Mouse (Mus musculus): ENCODE results near the gene Whrn. TPM values are rescaled to one million over a fixed set of nuclear protein-coding genes. Genes with fewer than 3 reads are reported as not detected.

Whrn gene
- polyA plus RNA-seq, 1 experiment: 28.9 TPM

- Histone ChIP-seq H3K79me3 (ENCODE audit: low read depth) (no peaks in the 10 kb centered on the region), H3K27me3 (ENCODE audit: control insufficient read depth, insufficient read depth, insufficient read length) (no peaks in the 10 kb centered on the region), H3K4me3 (ENCODE audit: insufficient read depth, poor library complexity, severe bottlenecking) (no peak overlapping the region), H3ac (ENCODE audit: control insufficient read depth, insufficient read length, low read depth) (no peak overlapping the region), H3K79me2 (ENCODE audit: control insufficient read depth, insufficient read depth) (no peaks in the 10 kb centered on the region), H3K36me3 (ENCODE audit: control insufficient read depth, insufficient read depth) (no peaks in the 10 kb centered on the region)
- TF ChIP-seq MYOG (IDR thresholded peaks at IDR 0.05; ENCODE audit: control insufficient read depth, extremely low read depth, insufficient read length): no peak
- no peak for TF ChIP-seq MYOD1 (IDR thresholded peaks at IDR 0.05; ENCODE audit: control insufficient read depth, insufficient read length, low read depth)
- TF ChIP-seq MAX (IDR thresholded peaks at IDR 0.05): no peak
- TF ChIP-seq CEBPB (IDR thresholded peaks at IDR 0.05; ENCODE audit: low read depth): no peak
- TF ChIP-seq FOSL1 (IDR thresholded peaks at IDR 0.05; ENCODE audit: insufficient read depth, low read length, poor library complexity, severe bottlenecking): no peak
- TF ChIP-seq CTCF (IDR thresholded peaks at IDR 0.05; ENCODE audit: control insufficient read depth, insufficient read depth, insufficient read length): no peak
- TF ChIP-seq USF1 (IDR thresholded peaks at IDR 0.05; ENCODE audit: low read depth): no peak
Measured at GRCm38 (mm10) chr4:63459141-63459789, 36.5 kb downstream of the Whrn start.

GRCm38 (mm10) chr4:63456547-63456946 is 39.2 kb downstream of the Whrn start:
- TF ChIP-seq CEBPB (IDR thresholded peaks at IDR 0.05; ENCODE audit: low read depth): no peak
- no peak for TF ChIP-seq MAX (IDR thresholded peaks at IDR 0.05)
- no peak for TF ChIP-seq FOSL1 (IDR thresholded peaks at IDR 0.05; ENCODE audit: insufficient read depth, low read length, poor library complexity, severe bottlenecking)
- no peak for TF ChIP-seq USF1 (IDR thresholded peaks at IDR 0.05; ENCODE audit: low read depth)
- no peak overlapping the region for H3ac ChIP-seq (ENCODE audit: control insufficient read depth, insufficient read length, low read depth)
- H3K36me3 ChIP-seq (ENCODE audit: control insufficient read depth, insufficient read depth): no peaks in the 10 kb centered on the region
- H3K79me3 ChIP-seq (ENCODE audit: low read depth): no peaks in the 10 kb centered on the region
- H3K4me3 ChIP-seq (ENCODE audit: insufficient read depth, poor library complexity, severe bottlenecking): no peak overlapping the region
- no peaks in the 10 kb centered on the region for H3K79me2 ChIP-seq (ENCODE audit: control insufficient read depth, insufficient read depth)
- no peaks in the 10 kb centered on the region for H3K27me3 ChIP-seq (ENCODE audit: control insufficient read depth, insufficient read depth, insufficient read length)

- no peak for TF ChIP-seq MAX (IDR thresholded peaks at IDR 0.05)
- no peak for TF ChIP-seq MYOD1 (IDR thresholded peaks at IDR 0.05; ENCODE audit: control insufficient read depth, insufficient read length, low read depth)
- TF ChIP-seq CTCF (IDR thresholded peaks at IDR 0.05; ENCODE audit: control insufficient read depth, insufficient read depth, insufficient read length): no peak
- no peak for TF ChIP-seq MYOG (IDR thresholded peaks at IDR 0.05; ENCODE audit: control insufficient read depth, extremely low read depth, insufficient read length)
- TF ChIP-seq USF1 (IDR thresholded peaks at IDR 0.05; ENCODE audit: low read depth): no peak
- no peak for TF ChIP-seq FOSL1 (IDR thresholded peaks at IDR 0.05; ENCODE audit: insufficient read depth, low read length, poor library complexity, severe bottlenecking)
- no peak for TF ChIP-seq CEBPB (IDR thresholded peaks at IDR 0.05; ENCODE audit: low read depth)
- H3K4me3 ChIP-seq (ENCODE audit: insufficient read depth, poor library complexity, severe bottlenecking): no peak overlapping the region
- no peaks in the 10 kb centered on the region for H3K27me3 ChIP-seq (ENCODE audit: control insufficient read depth, insufficient read depth, insufficient read length)
- no peaks in the 10 kb centered on the region for H3K79me2 ChIP-seq (ENCODE audit: control insufficient read depth, insufficient read depth)
- no peaks in the 10 kb centered on the region for H3K79me3 ChIP-seq (ENCODE audit: low read depth)
- no peak overlapping the region for H3ac ChIP-seq (ENCODE audit: control insufficient read depth, insufficient read length, low read depth)
- no peaks in the 10 kb centered on the region for H3K36me3 ChIP-seq (ENCODE audit: control insufficient read depth, insufficient read depth)
Measured at GRCm38 (mm10) chr4:63453939-63454513, 41.8 kb downstream of the Whrn start.

GRCm38 (mm10) chr4:63452555-63452954 is 43.2 kb downstream of the Whrn start:
- Histone ChIP-seq H3ac (ENCODE audit: control insufficient read depth, insufficient read length, low read depth) (no peak overlapping the region), H3K36me3 (ENCODE audit: control insufficient read depth, insufficient read depth) (no peaks in the 10 kb centered on the region), H3K27me3 (ENCODE audit: control insufficient read depth, insufficient read depth, insufficient read length) (no peaks in the 10 kb centered on the region), H3K79me2 (ENCODE audit: control insufficient read depth, insufficient read depth) (no peaks in the 10 kb centered on the region), H3K79me3 (ENCODE audit: low read depth) (no peaks in the 10 kb centered on the region), H3K4me3 (ENCODE audit: insufficient read depth, poor library complexity, severe bottlenecking) (no peak overlapping the region)
- TF ChIP-seq FOSL1 (IDR thresholded peaks at IDR 0.05; ENCODE audit: insufficient read depth, low read length, poor library complexity, severe bottlenecking): no peak
- no peak for TF ChIP-seq MAX (IDR thresholded peaks at IDR 0.05)
- TF ChIP-seq CTCF (IDR thresholded peaks at IDR 0.05; ENCODE audit: control insufficient read depth, insufficient read depth, insufficient read length): no peak
- TF ChIP-seq USF1 (IDR thresholded peaks at IDR 0.05; ENCODE audit: low read depth): no peak
- no peak for TF ChIP-seq CEBPB (IDR thresholded peaks at IDR 0.05; ENCODE audit: low read depth)
- TF ChIP-seq MYOG (IDR thresholded peaks at IDR 0.05; ENCODE audit: control insufficient read depth, extremely low read depth, insufficient read length): no peak
- TF ChIP-seq MYOD1 (IDR thresholded peaks at IDR 0.05; ENCODE audit: control insufficient read depth, insufficient read length, low read depth): no peak

GRCm38 (mm10) chr4:63450551-63450950 is 45.2 kb downstream of the Whrn start:
- H3K79me2 ChIP-seq (ENCODE audit: control insufficient read depth, insufficient read depth): no peaks in the 10 kb centered on the region
- no peak overlapping the region for H3ac ChIP-seq (ENCODE audit: control insufficient read depth, insufficient read length, low read depth)
- H3K36me3 ChIP-seq (ENCODE audit: control insufficient read depth, insufficient read depth): no peaks in the 10 kb centered on the region
- H3K79me3 ChIP-seq (ENCODE audit: low read depth): no peaks in the 10 kb centered on the region
- no peak for TF ChIP-seq FOSL1 (IDR thresholded peaks at IDR 0.05; ENCODE audit: insufficient read depth, low read length, poor library complexity, severe bottlenecking)
- no peak for TF ChIP-seq USF1 (IDR thresholded peaks at IDR 0.05; ENCODE audit: low read depth)
- TF ChIP-seq CTCF (IDR thresholded peaks at IDR 0.05; ENCODE audit: control insufficient read depth, insufficient read depth, insufficient read length): no peak
- TF ChIP-seq CEBPB (IDR thresholded peaks at IDR 0.05; ENCODE audit: low read depth): no peak
- no peak for TF ChIP-seq MYOG (IDR thresholded peaks at IDR 0.05; ENCODE audit: control insufficient read depth, extremely low read depth, insufficient read length)
- no peak for TF ChIP-seq MAX (IDR thresholded peaks at IDR 0.05)
- TF ChIP-seq MYOD1 (IDR thresholded peaks at IDR 0.05; ENCODE audit: control insufficient read depth, insufficient read length, low read depth): no peak
- H3K27me3 ChIP-seq (ENCODE audit: control insufficient read depth, insufficient read depth, insufficient read length): no peaks in the 10 kb centered on the region
- H3K4me3 ChIP-seq (ENCODE audit: insufficient read depth, poor library complexity, severe bottlenecking): no peak overlapping the region
